Mouse (Mus musculus): ENCODE data around the gene Grm7. TPM values are rescaled to one million over a fixed set of nuclear protein-coding genes. Genes with fewer than 3 reads are reported as not detected.

Gene Grm7
- polyA plus RNA-seq, 1 experiment from 2014 or later = 4.4 TPM

GRCm38 (mm10) chr6:111510768-111511459 lies 865.5 kb downstream of the Grm7 start:
- no peaks in the 10 kb centered on the region for H3K27me3 ChIP-seq
- no peaks in the 10 kb centered on the region for H3K36me3 ChIP-seq
- no peaks in the 10 kb centered on the region for H3K4me1 ChIP-seq
- no peak overlapping the region for H3K4me2 ChIP-seq (replicated peaks)
- no peak for ATAC-seq (ENCODE audit: low FRiP score, low read depth)
- no peak overlapping the region for H3K9ac ChIP-seq
- 87% methylated on average over 1 of the region's 1 CpGs for WGBS
- no peak overlapping the region for H3K27ac ChIP-seq
- no peaks in the 10 kb centered on the region for H3K9me3 ChIP-seq
- no peak overlapping the region for H3K4me3 ChIP-seq

DNA sequence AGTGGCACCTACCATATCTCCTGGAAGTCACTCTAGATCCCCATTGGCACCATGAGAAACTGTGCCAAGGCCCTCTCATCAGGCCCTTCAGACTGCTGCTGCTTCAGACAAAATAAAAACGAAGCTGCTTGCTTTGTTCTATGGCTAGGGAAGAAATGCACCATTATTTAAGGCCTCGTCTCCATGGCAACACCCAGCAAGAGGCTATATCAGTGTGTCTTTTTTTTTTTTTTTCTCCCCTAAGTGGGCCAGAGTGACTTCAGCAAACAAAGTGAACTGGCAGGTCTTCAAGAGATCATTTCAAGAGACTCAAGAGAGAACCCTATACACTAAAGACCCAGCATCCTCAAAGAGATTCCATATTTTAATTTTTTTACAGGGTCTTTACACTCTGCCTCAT lies 867.0 kb downstream of the Grm7 start:
- Histone ChIP-seq H3K4me2 (replicated peaks) (no peak overlapping the region), H3K9me3 (no peaks in the 10 kb centered on the region), H3K4me1 (no peaks in the 10 kb centered on the region), H3K9ac (no peak overlapping the region), H3K36me3 (no peaks in the 10 kb centered on the region), H3K27ac (no peak overlapping the region), H3K4me3 (no peak overlapping the region), H3K27me3 (no peaks in the 10 kb centered on the region)
- no peak for ATAC-seq (ENCODE audit: low FRiP score, low read depth)
- 61% methylated on average over 2 of the region's 2 CpGs for WGBS

GRCm38 (mm10) chr6:111521229-111521628 lies 875.8 kb downstream of the Grm7 start:
- H3K9me3 ChIP-seq = no peaks in the 10 kb centered on the region
- no peaks in the 10 kb centered on the region for H3K27me3 ChIP-seq
- no peaks in the 10 kb centered on the region for H3K4me1 ChIP-seq
- no peak overlapping the region for H3K27ac ChIP-seq
- H3K36me3 ChIP-seq = no peaks in the 10 kb centered on the region
- WGBS = 84% methylated on average over 1 of the region's 1 CpGs
- H3K4me3 ChIP-seq = no peak overlapping the region
- H3K4me2 ChIP-seq (replicated peaks) = no peak overlapping the region
- no peak overlapping the region for H3K9ac ChIP-seq
- ATAC-seq (ENCODE audit: low FRiP score, low read depth) = no peak

DNA sequence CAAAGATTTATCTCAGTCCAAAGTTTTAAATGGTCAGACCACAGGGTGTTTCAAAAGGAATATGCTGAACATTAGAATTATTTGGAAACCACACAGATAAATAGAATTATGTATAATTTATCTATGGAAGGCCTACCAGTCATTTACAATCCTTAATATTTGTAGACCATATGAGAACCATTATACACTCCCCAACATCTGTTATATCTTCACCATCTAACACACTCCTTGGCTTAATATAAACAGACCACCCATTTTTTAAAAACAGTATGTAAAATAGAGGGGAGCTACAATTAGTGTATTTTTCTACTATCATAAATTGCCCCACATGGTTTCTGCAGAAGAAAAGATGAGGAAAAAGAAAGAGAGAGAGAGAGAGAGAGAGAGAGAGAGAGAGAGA lies 876.7 kb downstream of the Grm7 start:
- ATAC-seq (ENCODE audit: low FRiP score, low read depth) = no peak
- H3K9ac ChIP-seq = no peak overlapping the region
- H3K27me3 ChIP-seq = no peaks in the 10 kb centered on the region
- H3K4me2 ChIP-seq (replicated peaks) = no peak overlapping the region
- no peaks in the 10 kb centered on the region for H3K9me3 ChIP-seq
- H3K4me1 ChIP-seq = no peaks in the 10 kb centered on the region
- H3K27ac ChIP-seq = no peak overlapping the region
- H3K36me3 ChIP-seq = no peaks in the 10 kb centered on the region
- H3K4me3 ChIP-seq = no peak overlapping the region

GRCm38 (mm10) chr6:111529985-111530384 lies 884.6 kb downstream of the Grm7 start:
- ATAC-seq (ENCODE audit: low FRiP score, low read depth) = no peak
- Histone ChIP-seq H3K27ac (no peak overlapping the region), H3K9ac (no peak overlapping the region), H3K4me2 (replicated peaks) (no peak overlapping the region), H3K27me3 (no peaks in the 10 kb centered on the region), H3K9me3 (no peaks in the 10 kb centered on the region), H3K4me3 (no peak overlapping the region), H3K4me1 (no peaks in the 10 kb centered on the region), H3K36me3 (no peaks in the 10 kb centered on the region)
- WGBS = 75% methylated on average over 2 of the region's 2 CpGs

GRCm38 (mm10) chr6:111558588-111558987 lies 913.2 kb downstream of the Grm7 start:
- no peaks in the 10 kb centered on the region for H3K9me3 ChIP-seq
- no peaks in the 10 kb centered on the region for H3K4me1 ChIP-seq
- no peak for ATAC-seq (ENCODE audit: low FRiP score, low read depth)
- WGBS = 61% methylated on average over 1 of the region's 1 CpGs
- H3K27ac ChIP-seq = no peak overlapping the region
- no peak overlapping the region for H3K9ac ChIP-seq
- no peak overlapping the region for H3K4me2 ChIP-seq (replicated peaks)
- H3K4me3 ChIP-seq = no peak overlapping the region
- H3K27me3 ChIP-seq = no peaks in the 10 kb centered on the region
- no peaks in the 10 kb centered on the region for H3K36me3 ChIP-seq

DNA sequence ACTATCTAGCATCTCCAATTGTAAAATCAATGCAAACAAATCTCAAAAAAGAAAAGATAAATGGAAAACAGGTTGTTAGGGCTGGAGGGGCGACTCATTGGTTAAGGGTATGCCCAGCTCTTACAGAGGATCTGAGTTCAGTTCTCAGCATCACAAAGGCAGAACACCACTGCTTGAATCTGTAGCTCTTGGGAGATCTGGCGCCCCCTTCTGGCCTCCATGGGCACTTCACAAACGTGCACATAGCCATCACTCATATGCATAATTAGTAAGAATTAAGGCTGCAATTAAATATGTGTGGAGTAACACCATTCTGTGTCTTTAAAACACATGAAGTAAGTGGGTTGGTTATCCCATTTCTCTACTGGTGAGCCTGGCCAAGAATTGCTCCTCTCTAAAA lies 914.1 kb downstream of the Grm7 start:
- WGBS = 68% methylated on average over 3 of the region's 3 CpGs
- Histone ChIP-seq H3K4me1 (no peaks in the 10 kb centered on the region), H3K9me3 (no peaks in the 10 kb centered on the region), H3K9ac (no peak overlapping the region), H3K36me3 (no peaks in the 10 kb centered on the region), H3K4me2 (replicated peaks) (no peak overlapping the region), H3K27me3 (no peaks in the 10 kb centered on the region), H3K4me3 (no peak overlapping the region), H3K27ac (no peak overlapping the region)
- ATAC-seq (ENCODE audit: low FRiP score, low read depth) = no peak

GRCm38 (mm10) chr6:111561347-111561746 lies 916.0 kb downstream of the Grm7 start:
- H3K4me3 ChIP-seq = no peak overlapping the region
- H3K9ac ChIP-seq = no peak overlapping the region
- no peak for ATAC-seq (ENCODE audit: low FRiP score, low read depth)
- no peaks in the 10 kb centered on the region for H3K27me3 ChIP-seq
- no peak overlapping the region for H3K27ac ChIP-seq
- no peak overlapping the region for H3K4me2 ChIP-seq (replicated peaks)
- no peaks in the 10 kb centered on the region for H3K4me1 ChIP-seq
- 85% methylated on average over 7 of the region's 7 CpGs for WGBS
- no peaks in the 10 kb centered on the region for H3K9me3 ChIP-seq
- no peaks in the 10 kb centered on the region for H3K36me3 ChIP-seq

- 90% methylated on average over 4 of the region's 4 CpGs for WGBS
- H3K9ac ChIP-seq = no peak overlapping the region
- H3K4me1 ChIP-seq = no peaks in the 10 kb centered on the region
- H3K9me3 ChIP-seq = no peaks in the 10 kb centered on the region
- no peak overlapping the region for H3K27ac ChIP-seq
- H3K4me3 ChIP-seq = no peak overlapping the region
- H3K27me3 ChIP-seq = no peaks in the 10 kb centered on the region
- no peaks in the 10 kb centered on the region for H3K36me3 ChIP-seq
- no peak overlapping the region for H3K4me2 ChIP-seq (replicated peaks)
- no peak for ATAC-seq (ENCODE audit: low FRiP score, low read depth)
Measured at GRCm38 (mm10) chr6:111571471-111572088, 926.2 kb downstream of the Grm7 start.

- no peak overlapping the region for H3K9ac ChIP-seq
- H3K4me3 ChIP-seq = no peak overlapping the region
- H3K36me3 ChIP-seq = no peaks in the 10 kb centered on the region
- no peak overlapping the region for H3K4me2 ChIP-seq (replicated peaks)
- H3K9me3 ChIP-seq = no peaks in the 10 kb centered on the region
- no peaks in the 10 kb centered on the region for H3K4me1 ChIP-seq
- WGBS = 70% methylated on average over 2 of the region's 2 CpGs
- no peak overlapping the region for H3K27ac ChIP-seq
- ATAC-seq (ENCODE audit: low FRiP score, low read depth) = no peak
- no peaks in the 10 kb centered on the region for H3K27me3 ChIP-seq
Measured at GRCm38 (mm10) chr6:111584851-111585250, 939.5 kb downstream of the Grm7 start.

DNA sequence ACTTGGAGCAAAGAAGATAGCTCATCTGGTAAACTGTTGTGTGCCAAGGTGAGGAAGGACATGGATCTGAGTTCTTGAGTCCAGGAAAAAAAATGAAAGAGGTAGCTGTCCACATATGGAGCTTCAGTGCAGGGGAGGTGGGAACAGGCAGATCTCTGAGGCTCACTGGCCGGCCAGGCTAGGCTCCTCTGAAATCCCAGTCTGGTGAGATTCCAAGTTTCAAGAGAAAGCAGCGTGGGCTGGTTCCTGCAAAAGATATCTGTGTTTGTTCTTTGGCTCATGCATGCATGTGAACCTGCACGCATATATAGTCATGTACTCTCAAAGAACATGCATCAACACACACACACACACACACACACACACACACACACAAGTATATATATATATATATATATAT lies 942.2 kb downstream of the Grm7 start:
- Histone ChIP-seq H3K27me3 (no peaks in the 10 kb centered on the region), H3K36me3 (no peaks in the 10 kb centered on the region), H3K4me3 (no peak overlapping the region), H3K9ac (no peak overlapping the region), H3K4me2 (replicated peaks) (no peak overlapping the region), H3K27ac (no peak overlapping the region), H3K9me3 (no peaks in the 10 kb centered on the region), H3K4me1 (no peaks in the 10 kb centered on the region)
- 89% methylated on average over 3 of the region's 3 CpGs for WGBS
- no peak for ATAC-seq (ENCODE audit: low FRiP score, low read depth)

GRCm38 (mm10) chr6:111601892-111602654 lies 956.7 kb downstream of the Grm7 start:
- no peak for ATAC-seq (ENCODE audit: low FRiP score, low read depth)
- 85% methylated on average over 4 of the region's 4 CpGs for WGBS

More at GRCm38 (mm10) chr6:111601892-111602654, 956.7 kb downstream of the Grm7 start:
- Histone ChIP-seq H3K27ac (no peak overlapping the region), H3K4me2 (replicated peaks) (no peak overlapping the region), H3K9ac (no peak overlapping the region), H3K27me3 (no peaks in the 10 kb centered on the region), H3K4me1 (no peaks in the 10 kb centered on the region), H3K36me3 (no peaks in the 10 kb centered on the region), H3K9me3 (no peaks in the 10 kb centered on the region), H3K4me3 (no peak overlapping the region)

Measured in limb, embryonic 13.5 days (tissue).